Mouse (Mus musculus) lung, adult 2 months (tissue): ENCODE measurements around the gene Sbf2. TPM values are rescaled to one million over a fixed set of nuclear protein-coding genes. Genes with fewer than 3 reads are reported as not detected.

Experiments
- DNase-seq: peaks from one replicate; pipeline ENCODE4 v3.0.0; 2022
- H3K4me1 ChIP-seq: fragments of 200-500 bp; 2 replicates; pipeline ENCODE4 v1.6.1; 2011; ENCODE audit warnings: low read length; ENCODE audit not compliant: control insufficient read depth, insufficient read depth
- H3K4me3 ChIP-seq: fragments of 200-500 bp; replicated peaks from 2 replicates; pipeline ENCODE3; 2011; ENCODE audit warnings: low read depth, mild to moderate bottlenecking, control low read depth, low read length; ENCODE audit errors: extremely low read depth
- CTCF ChIP-seq: fragments of 200-500 bp; IDR thresholded peaks from 2 replicates; pipeline ENCODE4 v1.5.1; 2011; ENCODE audit warnings: mild to moderate bottlenecking, low read length, control low read depth; ENCODE audit not compliant: insufficient read depth
- POLR2A ChIP-seq: fragments of 200-500 bp; IDR thresholded peaks from 2 replicates; pipeline ENCODE4 v1.6.1; 2011; ENCODE audit warnings: low read depth, mild to moderate bottlenecking, control low read depth, low read length, borderline replicate concordance; ENCODE audit errors: extremely low read depth
- WGBS: fragments of 180-500 bp; shearing (Covaris S2); methylation state at CpG from one replicate; pipeline ENCODE4 v1.1.7; 2018; 5-methylcytosine and 5-hydroxymethylcytosine counted together
- polyA plus RNA-seq: library from polyadenylated mRNA; depleted of rRNA; stranded (reverse); fragments of >200 nt; gene quantifications from 2 replicates; pipeline ENCODE4 v1.2.3, GENCODE M21; 2012

Gene Sbf2
- polyA plus RNA-seq, 1 experiment, result 18.0 TPM

DNA sequence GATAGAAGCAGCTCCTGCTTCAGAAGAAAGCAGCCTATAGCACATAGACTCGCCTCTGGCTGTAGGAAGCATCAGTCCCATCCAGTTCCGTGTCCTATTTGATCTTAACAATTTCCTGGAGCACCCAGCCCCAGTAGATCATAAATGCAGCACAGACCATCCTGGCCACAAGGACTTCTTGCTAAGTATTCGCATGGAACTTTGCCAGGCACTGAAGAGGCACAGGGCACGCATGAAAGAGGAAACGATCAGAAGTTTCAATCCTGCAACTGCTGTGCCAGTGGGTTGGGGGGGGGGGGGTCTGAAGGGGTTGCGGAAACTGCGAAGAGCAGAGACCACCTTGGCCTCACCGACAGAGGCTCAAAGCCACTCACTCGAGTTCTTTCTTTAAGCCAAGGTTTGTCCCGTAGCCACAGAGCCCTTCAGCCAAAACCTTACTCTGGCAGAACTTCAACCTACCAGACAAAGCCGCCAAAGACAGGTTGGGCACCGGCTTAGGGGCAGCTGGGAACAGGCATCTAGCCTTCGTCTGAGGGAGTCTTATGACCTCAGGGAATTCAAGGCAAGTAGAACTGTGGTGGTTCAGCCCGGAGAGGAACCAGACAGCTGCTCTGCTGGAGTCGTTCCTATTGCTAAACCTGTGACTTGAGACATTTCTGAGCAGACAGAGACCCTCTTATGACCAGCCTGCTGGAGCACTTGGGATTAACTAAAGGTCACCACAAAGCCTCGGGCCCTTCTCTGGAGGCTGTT is 16.6 kb upstream of the Sbf2 start:
- H3K4me3 ChIP-seq, result no peak overlapping the region
- TF ChIP-seq CTCF, result no peak
- TF ChIP-seq POLR2A, result no peak
- 43% methylated on average over 16 of the region's 16 CpGs for WGBS
- peaks cover 9% of the 10 kb centered on the region for H3K4me1 ChIP-seq
- no peak for DNase-seq

DNA sequence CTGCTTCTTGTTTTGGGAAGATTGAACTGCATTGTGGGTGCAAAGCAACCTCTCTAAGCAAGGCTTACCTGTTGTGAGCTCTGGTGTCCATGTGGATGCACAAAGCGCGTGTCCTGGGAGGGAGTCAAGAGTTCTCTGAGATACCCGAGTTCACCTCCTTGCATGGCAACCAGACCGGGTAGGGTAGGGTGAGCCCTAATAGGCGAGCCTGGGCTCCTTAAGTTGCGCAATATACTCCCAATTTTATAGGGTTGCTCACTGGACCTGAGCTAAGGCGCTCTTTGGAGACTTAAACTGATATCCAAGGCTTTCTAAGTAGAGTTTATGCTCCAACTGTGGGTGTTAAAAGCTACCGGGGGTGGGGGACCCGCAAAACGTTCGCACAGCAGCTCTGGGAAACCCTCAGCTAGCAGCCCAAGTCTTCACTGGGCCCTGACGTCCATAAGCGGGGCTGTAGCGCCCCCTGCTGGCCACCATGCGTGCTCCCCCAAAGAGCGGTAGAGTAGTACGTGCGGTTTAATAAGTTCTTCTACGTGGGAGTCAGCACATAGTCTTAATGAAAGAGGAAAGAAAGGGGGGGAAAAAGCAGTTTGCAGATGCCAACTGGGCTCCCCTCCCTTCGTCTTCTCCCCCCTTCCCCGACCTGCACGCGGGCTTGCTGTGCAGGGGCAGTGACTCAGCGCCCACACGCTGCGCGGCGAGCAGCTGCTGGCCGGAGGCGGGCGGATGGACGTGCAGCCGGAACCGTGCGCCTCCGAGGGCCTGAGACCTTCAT is 15.4 kb upstream of the Sbf2 start:
- peak; percentile 84 for DNase-seq
- peak overlapping the region; percentile 67 for H3K4me3 ChIP-seq
- peaks cover 13% of the 10 kb centered on the region for H3K4me1 ChIP-seq
- 4% methylated on average over 33 of the region's 36 CpGs for WGBS
- TF ChIP-seq POLR2A (no peak), CTCF (peak; percentile 81)

DNA sequence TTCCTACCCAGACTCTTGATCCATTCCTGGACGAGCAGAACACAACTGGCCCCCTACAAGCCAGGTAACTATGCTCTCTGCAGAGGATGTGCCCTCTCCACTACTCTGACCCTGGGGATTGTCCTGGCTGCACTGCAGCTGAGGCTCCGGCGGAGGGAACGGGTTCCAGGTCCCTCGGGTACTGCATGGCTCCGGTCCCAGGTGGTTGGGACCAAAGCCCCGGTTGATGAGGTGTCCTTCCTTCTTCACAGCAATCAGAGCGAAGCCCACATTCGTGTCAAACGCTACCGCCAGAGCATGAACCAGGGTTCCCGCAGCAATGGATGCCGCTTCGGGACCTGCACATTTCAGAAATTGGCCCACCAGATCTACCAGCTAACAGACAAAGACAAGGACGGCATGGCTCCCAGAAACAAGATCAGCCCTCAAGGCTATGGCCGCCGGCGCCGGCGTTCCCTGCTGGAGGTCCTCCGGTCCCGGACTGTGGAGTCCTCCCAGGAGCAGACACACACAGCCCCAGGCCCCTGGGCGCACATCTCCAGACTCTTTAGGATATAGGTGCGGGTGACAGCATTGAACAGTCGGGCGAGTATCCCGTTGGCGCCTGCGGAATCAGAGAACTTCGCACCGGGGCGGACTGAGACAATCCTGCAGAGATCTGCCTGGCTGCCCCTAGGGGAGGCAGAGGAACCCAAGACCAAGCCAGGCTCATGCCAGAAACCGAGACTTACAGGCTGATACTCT is 14.1 kb upstream of the Sbf2 start:
- peak; percentile 49 for DNase-seq
- H3K4me3 ChIP-seq, result peak overlapping the region; percentile 51
- WGBS, result 2% methylated on average over 33 of the region's 33 CpGs
- TF ChIP-seq POLR2A (no peak), CTCF (peak; percentile 34)
- peaks cover 13% of the 10 kb centered on the region for H3K4me1 ChIP-seq

DNA sequence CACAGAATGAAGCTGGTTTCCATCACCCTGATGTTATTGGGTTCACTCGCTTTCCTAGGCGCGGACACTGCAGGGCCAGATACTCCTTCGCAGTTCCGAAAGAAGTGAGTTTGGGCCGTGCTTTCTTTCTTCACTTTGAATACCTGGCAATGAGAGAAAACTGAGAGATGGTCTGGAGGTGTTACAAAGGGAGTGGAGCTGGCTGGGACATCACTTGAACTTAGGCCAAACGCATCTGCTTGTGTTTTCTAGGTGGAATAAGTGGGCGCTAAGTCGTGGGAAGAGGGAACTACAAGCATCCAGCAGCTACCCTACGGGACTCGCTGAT is 13.5 kb upstream of the Sbf2 start:
- Histone ChIP-seq H3K4me3 (peak overlapping the region; percentile 51), H3K4me1 (peaks cover 13% of the 10 kb centered on the region)
- TF ChIP-seq CTCF (no peak), POLR2A (0 out of 2 replicates have a peak, but pooled peaks have one; percentile 6)
- WGBS, result 1% methylated on average over 11 of the region's 11 CpGs
- DNase-seq, result no peak

DNA sequence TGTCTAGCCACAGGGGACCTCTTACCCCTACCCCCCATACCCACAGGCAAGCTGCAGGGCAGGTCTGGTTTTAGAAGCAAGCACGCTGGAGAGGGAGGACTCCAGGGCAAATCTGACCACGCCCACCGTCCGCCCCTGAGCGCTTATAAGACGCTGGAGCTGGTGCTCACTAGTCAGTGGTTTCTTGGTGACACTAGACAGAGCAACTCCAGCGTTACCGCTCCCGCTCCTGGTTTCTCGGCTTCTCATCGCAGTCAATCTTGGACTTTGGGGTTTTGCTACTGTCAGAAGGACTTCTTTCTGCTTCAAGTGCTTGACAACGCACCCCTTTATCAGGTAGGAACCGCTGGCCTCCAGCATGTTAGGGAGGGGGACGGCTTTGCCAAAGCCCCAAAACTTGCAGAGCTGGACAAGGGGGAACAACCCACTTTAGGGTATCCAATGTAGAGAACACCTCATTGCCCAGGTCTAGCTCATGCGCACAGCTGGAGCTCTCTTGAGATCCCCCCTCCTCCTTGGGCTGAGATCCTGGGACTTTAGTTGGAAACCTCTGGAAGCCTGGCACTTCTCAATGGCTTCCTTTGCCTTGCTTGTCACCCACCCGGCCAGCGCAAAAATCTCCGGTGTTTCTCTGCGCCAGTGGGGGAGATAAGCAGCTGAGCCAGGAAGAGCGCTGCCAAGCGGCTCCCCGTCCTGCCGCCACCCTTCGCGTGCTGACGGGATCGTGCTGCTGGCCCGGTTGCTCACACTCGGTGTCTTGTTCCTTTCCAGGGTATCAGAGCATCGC is 13.0 kb upstream of the Sbf2 start, which contains the start of gene Adm:
Gene Adm, plus strand, starts transcription at position 176 of the 787 bp plus-strand sequence.
- peak; percentile 78 for DNase-seq
- WGBS, result 2% methylated on average over 30 of the region's 30 CpGs
- Histone ChIP-seq H3K4me3 (peak within 1 kb of the TSS; percentile 51), H3K4me1 (peaks cover 13% of the 10 kb centered on the region)
- TF ChIP-seq CTCF (no peak), POLR2A (peak; percentile 95)

DNA sequence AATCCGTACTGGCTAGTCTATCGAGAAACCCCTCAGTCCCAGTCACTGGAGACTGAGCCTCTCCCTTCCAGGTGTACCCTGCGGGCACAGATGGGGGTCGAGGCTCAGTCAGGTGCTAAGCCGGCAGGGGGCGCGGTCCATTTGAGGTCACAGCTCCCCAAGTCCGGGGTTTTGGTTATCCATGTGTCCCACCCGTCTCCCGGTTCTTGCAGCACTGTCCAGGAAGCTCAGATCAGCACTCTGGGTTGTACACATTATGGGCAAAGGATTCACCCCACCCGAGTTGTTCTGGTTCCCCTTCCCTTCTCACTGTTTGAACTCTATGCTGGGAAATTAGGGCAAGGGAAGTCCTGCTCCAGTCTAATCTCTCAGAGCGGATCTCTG is 12.4 kb upstream of the Sbf2 start:
- TF ChIP-seq POLR2A (no peak), CTCF (no peak)
- no peak for DNase-seq
- WGBS, result 2% methylated on average over 12 of the region's 12 CpGs
- H3K4me3 ChIP-seq, result peak overlapping the region; percentile 37
- peaks cover 13% of the 10 kb centered on the region for H3K4me1 ChIP-seq

DNA sequence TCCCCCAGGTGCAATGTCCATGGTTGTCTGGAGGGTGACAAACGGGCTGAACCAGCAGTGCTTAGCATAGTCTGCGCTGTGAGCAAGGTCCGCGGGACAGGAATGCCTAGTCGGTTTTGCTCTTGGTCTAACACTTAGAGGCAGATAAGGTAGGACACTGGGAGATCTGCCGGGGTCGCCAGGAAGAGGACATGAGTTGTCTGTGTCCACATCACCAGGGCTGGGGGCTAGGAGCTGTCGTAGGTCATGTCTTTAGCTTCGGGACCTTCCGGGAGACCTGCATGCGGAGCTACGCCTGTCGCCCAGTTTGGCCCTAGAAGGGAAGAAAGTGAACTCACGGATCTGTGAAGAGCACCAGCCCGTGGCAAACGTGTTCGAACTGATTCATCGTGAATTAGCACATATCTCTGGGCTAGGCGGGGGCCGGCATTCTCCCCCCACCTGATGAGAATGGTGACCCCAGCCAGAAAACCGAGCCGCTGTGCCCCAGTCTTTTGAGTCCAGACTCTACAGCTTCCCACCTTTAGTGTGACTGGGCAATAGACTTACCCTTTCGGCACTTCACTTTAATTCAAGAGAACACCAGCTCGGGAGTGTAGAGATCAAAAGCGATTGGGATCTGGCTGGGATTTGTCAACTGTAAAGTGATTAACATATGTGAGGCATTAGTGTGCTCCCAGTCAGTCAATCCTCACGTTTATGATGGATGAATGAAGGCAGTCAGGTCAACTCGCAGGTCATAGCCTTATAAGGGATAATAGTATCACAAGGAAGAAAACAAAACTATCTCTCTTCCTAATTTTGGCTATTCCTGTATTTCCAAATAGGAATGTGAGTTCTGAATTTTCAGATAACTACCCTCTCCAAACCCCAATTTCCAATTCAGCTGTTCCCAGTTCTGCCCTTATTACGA is 11.7 kb upstream of the Sbf2 start:
- Histone ChIP-seq H3K4me1 (peaks cover 13% of the 10 kb centered on the region), H3K4me3 (no peak overlapping the region)
- TF ChIP-seq POLR2A, result no peak
- TF ChIP-seq CTCF, result no peak
- peak; percentile 37 for DNase-seq
- WGBS, result 29% methylated on average over 28 of the region's 28 CpGs

DNA sequence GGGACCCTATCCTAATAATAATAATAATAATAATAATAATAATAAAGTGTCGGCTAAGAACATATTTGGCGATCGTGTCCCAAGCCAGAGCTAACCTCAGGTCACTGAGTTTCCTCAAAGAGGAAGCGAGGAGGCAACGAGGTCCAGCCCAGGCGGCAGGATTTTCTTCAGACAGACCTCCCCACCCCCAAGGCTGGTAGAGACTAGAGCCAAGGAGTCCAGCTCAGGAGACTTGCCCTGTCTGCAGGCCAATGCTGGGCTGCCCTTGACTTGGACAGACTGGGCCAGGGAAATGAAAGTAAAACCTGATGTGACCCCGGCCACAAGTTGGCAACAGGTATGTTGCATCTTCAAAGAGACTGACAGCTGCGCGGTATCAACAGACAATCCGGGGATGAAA is 10.8 kb upstream of the Sbf2 start:
- WGBS, result 64% methylated on average over 10 of the region's 10 CpGs
- no peak for DNase-seq
- peaks cover 10% of the 10 kb centered on the region for H3K4me1 ChIP-seq
- no peak overlapping the region for H3K4me3 ChIP-seq
- TF ChIP-seq POLR2A (no peak), CTCF (no peak)

DNA sequence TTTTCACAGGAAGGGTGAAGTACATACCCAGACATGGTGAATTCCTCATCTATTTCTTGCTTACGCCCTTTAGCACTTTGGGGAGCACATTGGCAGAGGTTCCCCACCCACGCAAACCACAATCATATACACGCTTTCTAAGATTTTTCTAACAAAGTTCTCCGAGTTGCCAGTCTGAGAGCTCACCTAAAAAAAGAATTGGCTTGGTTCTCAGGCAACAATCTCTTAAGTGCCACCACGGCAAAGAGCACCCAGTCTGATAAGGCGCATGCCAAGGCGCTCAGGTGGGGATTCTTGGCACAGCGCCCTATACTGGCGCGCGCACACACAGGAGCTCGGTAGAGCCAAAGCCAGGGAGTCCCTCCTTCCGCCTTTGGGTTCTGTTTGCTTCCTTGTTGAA is 10.2 kb upstream of the Sbf2 start:
- WGBS, result 62% methylated on average over 13 of the region's 13 CpGs
- DNase-seq, result peak; percentile 74
- TF ChIP-seq CTCF (no peak), POLR2A (no peak)

More for the DNA sequence above, 10.2 kb upstream of the Sbf2 start:
- Histone ChIP-seq H3K4me3 (no peak overlapping the region), H3K4me1 (peaks cover 10% of the 10 kb centered on the region)
